Mouse (Mus musculus): ENCODE data around the gene Kndc1.

DNA sequence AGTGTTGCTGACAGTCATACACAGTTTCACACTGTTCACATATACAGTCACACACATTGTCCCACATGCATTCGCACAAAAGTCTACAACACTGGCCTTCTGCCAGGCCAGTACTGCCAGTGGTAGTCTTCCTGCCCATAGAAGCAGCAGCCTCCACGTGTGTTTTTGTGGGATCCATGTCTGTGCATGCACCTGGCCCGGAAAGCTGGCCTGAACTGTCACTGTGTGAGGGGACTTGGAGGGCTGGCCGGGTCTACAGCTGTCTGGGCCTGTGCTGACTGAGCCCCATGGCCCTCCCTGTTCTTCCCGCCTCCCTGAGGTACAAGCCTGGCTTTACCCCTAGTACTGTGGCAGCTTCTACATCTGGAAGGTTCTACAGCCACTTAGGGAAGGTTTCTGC, 76.5 kb downstream of the Kndc1 start:
- TF ChIP-seq CTCF (IDR thresholded peaks at IDR 0.05; ENCODE audit: insufficient read depth, low read length): no peak
- no peak for TF ChIP-seq POLR2A (IDR thresholded peaks at IDR 0.05; ENCODE audit: borderline replicate concordance, extremely low read depth, low read depth, low read length)
